Comparison of ENCODE assay signal across 15 mouse cellular contexts in genomic region chr4:151834536-151834935, GRCm38 (mm10). TPM values are rescaled to one million over a fixed set of nuclear protein-coding genes. Genes with fewer than 3 reads are reported as not detected.
DNase-seq lines count a peak whose midpoint lies in the region; ATAC-seq and TF ChIP-seq lines count a peak whose summit lies in the region.
"Had no signal": no experiment of that assay in that cellular context is flagged by ENCODE, and none has a peak within 500 bp of the region (broad histone marks: within the 10 kb centered on the region; RNA-seq: fewer than 3 reads in every experiment).

No protein-coding gene starts in this region.

- no peaks in the 10 kb centered on the region for H3K27me3 ChIP-seq in hindbrain, embryonic 13.5 days
- no peaks in the 10 kb centered on the region for H3K27me3 ChIP-seq in hindbrain, embryonic 11.5 days (ENCODE audit: control insufficient read depth, insufficient read depth, low read length)
- no peaks in the 10 kb centered on the region for H3K27me3 ChIP-seq in neural tube, embryonic 15.5 days (replicated peaks)
- H3K27me3 ChIP-seq: liver, embryonic 12.5 days; lung, embryonic 15.5 days; midbrain, embryonic 15.5 days had no signal

- WGBS in hindbrain, embryonic 13.5 days = 71% methylated on average over 10 of the region's 10 CpGs
- WGBS in hindbrain, embryonic 11.5 days = 92% methylated on average over 10 of the region's 10 CpGs
- WGBS in neural tube, embryonic 15.5 days = 59% methylated on average over 10 of the region's 10 CpGs

- no peak overlapping the region for H3K4me3 ChIP-seq in hindbrain, embryonic 13.5 days
- no peak overlapping the region for H3K4me3 ChIP-seq in hindbrain, embryonic 11.5 days (ENCODE audit: low read depth, low read length)
- H3K4me3 ChIP-seq in neural tube, embryonic 15.5 days (replicated peaks) = no peak overlapping the region
- H3K4me3 ChIP-seq: liver, embryonic 12.5 days; lung, embryonic 15.5 days; midbrain, embryonic 15.5 days had no signal

- H3K4me1 ChIP-seq in hindbrain, embryonic 13.5 days (replicated peaks) = peaks cover 10% of the 10 kb centered on the region
- H3K4me1 ChIP-seq in hindbrain, embryonic 11.5 days (replicated peaks; ENCODE audit: control insufficient read depth, insufficient read depth, low read length) = no peaks in the 10 kb centered on the region
- H3K4me1 ChIP-seq in neural tube, embryonic 15.5 days = peaks cover 15% of the 10 kb centered on the region
- H3K4me1 ChIP-seq: lung, embryonic 15.5 days; midbrain, embryonic 15.5 days had no signal

- no peak overlapping the region for H3K4me2 ChIP-seq in hindbrain, embryonic 13.5 days
- H3K4me2 ChIP-seq in hindbrain, embryonic 11.5 days (replicated peaks; ENCODE audit: low read depth, low read length) = no peak overlapping the region
- no peak overlapping the region for H3K4me2 ChIP-seq in neural tube, embryonic 15.5 days
- H3K4me2 ChIP-seq: liver, embryonic 12.5 days; lung, embryonic 15.5 days; midbrain, embryonic 15.5 days had no signal

- no peaks in the 10 kb centered on the region for H3K9me3 ChIP-seq in hindbrain, embryonic 13.5 days
- H3K9me3 ChIP-seq in hindbrain, embryonic 11.5 days (ENCODE audit: control insufficient read depth, low read length) = no peaks in the 10 kb centered on the region
- H3K9me3 ChIP-seq in neural tube, embryonic 15.5 days (replicated peaks) = no peaks in the 10 kb centered on the region
- H3K9me3 ChIP-seq: liver, embryonic 12.5 days; lung, embryonic 15.5 days; midbrain, embryonic 15.5 days had no signal

- H3K27ac ChIP-seq in hindbrain, embryonic 13.5 days = peak overlapping the region; percentile 58
- no peak overlapping the region for H3K27ac ChIP-seq in hindbrain, embryonic 11.5 days (ENCODE audit: low read depth, low read length)
- H3K27ac ChIP-seq in neural tube, embryonic 15.5 days (replicated peaks) = no peak overlapping the region
- H3K27ac ChIP-seq: liver, embryonic 12.5 days; lung, embryonic 15.5 days; midbrain, embryonic 15.5 days had no signal

- DNase-seq in hindbrain, embryonic 11.5 days (ENCODE audit: low spot score) = no peak
- peak; percentile 28 for DNase-seq in brain, embryonic 14.5 days (ENCODE audit: low read depth)
- DNase-seq in cerebellum, adult 9-10 months = peak; percentile 51
- DNase-seq in layer of hippocampus, adult 9-11 months = no peak
- DNase-seq in adrenal gland, adult 8-10 months = no peak
- no peak for DNase-seq in ovary, postnatal 36 days (ENCODE audit: low spot score)
- DNase-seq: adrenal gland, postnatal 14 days; gastrocnemius, postnatal 10 days; spleen, adult 18-20 months; thymus, adult 18-20 months had no signal

- no peaks in the 10 kb centered on the region for H3K36me3 ChIP-seq in hindbrain, embryonic 13.5 days
- no peaks in the 10 kb centered on the region for H3K36me3 ChIP-seq in hindbrain, embryonic 11.5 days (ENCODE audit: control insufficient read depth, insufficient read depth, low read length)
- no peaks in the 10 kb centered on the region for H3K36me3 ChIP-seq in neural tube, embryonic 15.5 days
- H3K36me3 ChIP-seq: lung, embryonic 15.5 days; midbrain, embryonic 15.5 days had no signal

- TF ChIP-seq POLR2A in brain, embryonic 14.5 days (IDR thresholded peaks at IDR 0.05; ENCODE audit: borderline replicate concordance, extremely low read depth, insufficient read depth, insufficient read length, poor library complexity, severe bottlenecking) = no peak

- H3K9ac ChIP-seq in hindbrain, embryonic 13.5 days = no peak overlapping the region
- H3K9ac ChIP-seq in hindbrain, embryonic 11.5 days (ENCODE audit: low read depth, low read length) = no peak overlapping the region
- H3K9ac ChIP-seq in neural tube, embryonic 15.5 days (replicated peaks) = no peak overlapping the region
- H3K9ac ChIP-seq: liver, embryonic 12.5 days; lung, embryonic 15.5 days; midbrain, embryonic 15.5 days had no signal

- no peak for ATAC-seq in hindbrain, embryonic 13.5 days (ENCODE audit: low FRiP score)
- ATAC-seq in hindbrain, embryonic 11.5 days (ENCODE audit: low FRiP score) = no peak
- peak; percentile 35; the same call in 1 of the 2 replicates for ATAC-seq in neural tube, embryonic 15.5 days (ENCODE audit: low FRiP score)
- ATAC-seq: liver, embryonic 12.5 days; midbrain, embryonic 15.5 days had no signal

- no peak for TF ChIP-seq CTCF in brain, embryonic 14.5 days (IDR thresholded peaks at IDR 0.05; ENCODE audit: borderline replicate concordance, extremely low read depth, insufficient read depth, insufficient read length)

RNA-seq across cellular contexts. Expression of gene Camta1, which starts 27.1 kb away (rescaled TPM):
- 159 and 162 TPM in 2 replicates for polyA plus RNA-seq in hindbrain, embryonic 13.5 days (2015; fragmentation: Nextera tagmentation; extraction: Ambion mirVana)
- 117 and 130 TPM in 2 replicates for polyA plus RNA-seq in hindbrain, embryonic 11.5 days (2014; fragmentation: Nextera tagmentation; extraction: Ambion mirVana)
- 64.3 and 92.9 TPM in 2 replicates for polyA plus RNA-seq in brain, embryonic 14.5 days (2012; rRNA removed)
- 158 and 161 TPM in 2 replicates for polyA plus RNA-seq in neural tube, embryonic 15.5 days (2015; fragmentation: Nextera tagmentation; extraction: Ambion mirVana)
- 10 to 100 TPM; 23.6 to 59.6 (median 36.5) TPM for total RNA-seq in adrenal gland, adult 8-10 months (2022)

Comparison
In these comparisons a context has a peak if more than half of its experiments do, and no peak if none do; other contexts are left out.
1. DNase-seq: peak in brain, embryonic 14.5 days (single experiment) and cerebellum, adult 9-10 months (single experiment); none in hindbrain, embryonic 11.5 days (single experiment), layer of hippocampus, adult 9-11 months (single experiment), adrenal gland, adult 8-10 months (single experiment) and ovary, postnatal 36 days (single experiment).